Mouse (Mus musculus) midbrain, embryonic 10.5 days (tissue): ENCODE measurements around the gene Gm36245. TPM values are rescaled to one million over a fixed set of nuclear protein-coding genes. Genes with fewer than 3 reads are reported as not detected.
"Not testable (repeated sequence)": the region's sequence is repeated elsewhere in the genome, so short reads cannot be mapped to it uniquely, and the experiment has no call there.

ENCODE experiments used
- DNase-seq: peaks from one replicate; pipeline ENCODE4 v3.0.0-alpha.2; 2017; ENCODE audit warnings: low spot score
- H3K27ac ChIP-seq: fragments of 300-500 bp; sonication (generic); replicated peaks from 2 replicates; pipeline ENCODE4 v1.5.1; 2016; ENCODE audit warnings: mild to moderate bottlenecking
- H3K27me3 ChIP-seq: fragments of 300-500 bp; sonication (generic); 2 replicates; pipeline ENCODE4 v1.6.1; 2016; ENCODE audit warnings: low read depth, mild to moderate bottlenecking; ENCODE audit not compliant: poor library complexity, severe bottlenecking
- H3K36me3 ChIP-seq: fragments of 300-500 bp; sonication (generic); 2 replicates; pipeline ENCODE4 v1.6.1; 2016; ENCODE audit warnings: mild to moderate bottlenecking, moderate library complexity
- H3K4me1 ChIP-seq: fragments of 300-500 bp; sonication (generic); 2 replicates; pipeline ENCODE4 v1.6.1; 2016
- H3K4me3 ChIP-seq: fragments of 300-500 bp; sonication (generic); 2 replicates; pipeline ENCODE4 v1.5.1; 2016; ENCODE audit warnings: mild to moderate bottlenecking, moderate library complexity
- H3K9me3 ChIP-seq: fragments of 300-500 bp; sonication (generic); replicated peaks from 2 replicates; pipeline ENCODE4 v1.6.1; 2016; ENCODE audit warnings: mild to moderate bottlenecking
- WGBS: fragments of 180-500 bp; shearing (Covaris S2); methylation state at CpG from one replicate; pipeline ENCODE4 v1.1.7; 2016; 5-methylcytosine and 5-hydroxymethylcytosine counted together
- polyA plus RNA-seq: library from polyadenylated mRNA; unstranded; fragments of >200 nt; fragmentation: Nextera tagmentation; extraction: Ambion mirVana; gene quantifications from 2 replicates; pipeline ENCODE4 v1.2.1, GENCODE M21; 2016

Gene Gm36245
- polyA plus RNA-seq, 1 experiment from 2014 or later, result not detected

DNA sequence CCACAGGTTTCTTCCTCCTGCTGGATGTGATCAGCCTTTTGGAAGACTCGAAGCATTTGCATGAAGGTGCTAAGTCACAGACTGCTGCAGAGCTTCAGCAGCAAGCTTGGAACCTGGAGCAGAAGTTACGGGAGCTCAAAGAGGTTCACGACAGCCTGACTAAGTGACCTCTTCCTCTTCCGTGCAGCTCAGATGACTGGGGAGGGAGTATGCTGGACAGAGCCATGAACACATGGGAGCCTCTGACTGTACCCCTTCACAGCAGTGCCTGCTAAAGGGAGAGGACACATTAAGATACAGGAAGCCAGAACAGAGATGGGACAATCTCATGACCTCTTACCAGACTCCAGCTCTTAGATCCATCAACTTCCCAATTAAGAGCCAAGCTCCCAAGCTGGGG is 27.4 kb downstream of the Gm36245 start:
- H3K27ac ChIP-seq, H3K9me3 ChIP-seq, DNase-seq, H3K4me3 ChIP-seq, H3K4me1 ChIP-seq, H3K36me3 ChIP-seq, H3K27me3 ChIP-seq: not testable (repeated sequence)
- WGBS, result 87% methylated on average over 4 of the region's 4 CpGs

DNA sequence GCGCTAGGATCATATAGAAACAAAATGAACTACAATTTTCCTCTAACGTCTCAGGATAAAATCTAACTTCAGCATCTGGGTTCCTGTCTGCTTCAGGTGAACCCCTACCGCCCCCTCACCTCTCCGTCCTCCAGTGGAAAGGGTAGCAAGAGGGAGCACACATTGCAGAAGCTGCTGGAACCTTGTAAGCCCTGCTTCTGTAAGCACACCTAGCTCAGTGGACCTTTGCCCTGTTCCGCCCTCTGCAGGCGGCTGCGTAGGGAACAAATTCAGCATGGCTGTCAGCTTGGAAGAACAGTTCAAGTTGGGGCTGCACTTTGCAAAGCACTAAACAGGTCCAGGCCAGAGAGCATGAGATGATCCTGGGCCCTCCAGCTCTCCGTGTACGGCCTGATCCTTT is 29.6 kb downstream of the Gm36245 start:
- not testable (repeated sequence) for DNase-seq, H3K27ac ChIP-seq, H3K27me3 ChIP-seq, H3K36me3 ChIP-seq, H3K4me1 ChIP-seq, H3K9me3 ChIP-seq, H3K4me3 ChIP-seq
- 57% methylated on average over 9 of the region's 9 CpGs for WGBS

DNA sequence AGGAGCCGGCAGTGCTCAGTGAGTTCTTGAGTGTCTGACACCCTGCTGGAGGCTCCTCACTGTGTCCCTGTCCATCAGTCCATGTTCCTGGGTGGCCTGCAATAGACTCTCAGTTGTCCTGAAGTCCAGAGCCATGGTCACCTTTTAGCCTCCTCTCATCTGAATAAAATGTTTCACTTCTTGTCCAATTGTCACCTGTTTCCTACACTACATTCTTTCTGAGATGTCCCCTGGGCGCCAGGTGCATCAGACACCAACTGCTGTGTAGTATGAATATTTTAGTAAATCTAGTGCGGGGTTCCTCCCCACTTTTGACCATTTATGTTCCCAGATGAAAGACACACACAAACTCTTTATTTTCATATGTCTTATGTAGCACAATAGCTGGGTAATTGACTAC is 30.8 kb downstream of the Gm36245 start:
- H3K27ac ChIP-seq, H3K27me3 ChIP-seq, H3K4me3 ChIP-seq, H3K4me1 ChIP-seq, H3K36me3 ChIP-seq, H3K9me3 ChIP-seq, DNase-seq: not testable (repeated sequence)
- WGBS, result 83% methylated on average over 3 of the region's 3 CpGs

DNA sequence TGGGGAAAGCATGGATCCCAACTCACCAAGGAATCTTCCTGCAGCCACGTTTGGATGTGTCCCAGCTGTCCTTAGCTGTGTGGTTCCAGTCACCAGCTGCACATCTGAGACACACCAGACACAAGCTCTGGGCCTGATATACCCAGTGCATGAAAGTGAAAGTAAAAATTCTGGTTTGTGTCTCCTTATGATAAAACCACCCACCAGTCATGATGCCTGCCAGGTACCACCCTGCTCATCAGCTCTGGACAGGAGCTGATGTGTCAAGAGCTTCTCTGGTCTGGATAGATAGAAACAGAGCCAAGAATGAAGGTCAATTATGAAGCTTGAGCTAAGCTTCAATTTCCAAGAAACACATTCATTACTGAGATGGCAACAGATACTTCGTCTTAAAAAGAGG is 44.1 kb downstream of the Gm36245 start, which contains the start of gene Apol11b:
Gene Apol11b (minus strand): TSS at position 111 of the 400 bp plus-strand sequence.
- not testable (repeated sequence) for H3K27me3 ChIP-seq, DNase-seq, H3K36me3 ChIP-seq, H3K4me3 ChIP-seq, H3K9me3 ChIP-seq, H3K27ac ChIP-seq, H3K4me1 ChIP-seq
- WGBS, result 82% methylated on average over 2 of the region's 2 CpGs

DNA sequence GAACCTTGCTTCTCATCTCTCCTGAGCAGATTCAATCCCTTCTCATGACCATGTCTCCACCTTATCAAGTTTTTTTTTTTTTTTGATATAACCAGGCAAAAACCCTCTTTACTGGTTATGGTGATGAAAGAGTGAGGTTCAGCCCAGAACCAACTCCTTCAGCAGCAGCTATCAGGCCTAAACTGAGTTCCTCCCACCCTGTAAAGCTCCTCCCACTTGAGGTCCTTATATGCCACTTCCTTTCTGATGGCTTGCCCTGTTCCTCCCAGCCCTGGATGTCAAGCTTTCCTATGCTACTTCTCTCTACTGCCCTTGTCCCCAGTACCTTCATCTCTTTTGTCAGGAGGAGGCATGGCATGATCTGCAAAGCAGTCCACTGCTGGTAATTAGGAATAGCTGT is 52.1 kb downstream of the Gm36245 start:
- H3K27ac ChIP-seq, H3K36me3 ChIP-seq, DNase-seq, H3K4me1 ChIP-seq, H3K9me3 ChIP-seq, H3K27me3 ChIP-seq, H3K4me3 ChIP-seq: not testable (repeated sequence)

Other genes with a start within 250 kb of the Gm36245 start
- gene Apol7a, start 200.1 kb upstream of the Gm36245 start, polyA plus RNA-seq, result not detected in 2 replicates
- gene Apol9a, start 188.1 kb upstream of the Gm36245 start, polyA plus RNA-seq, result 0.05 TPM in 1 of 2 replicates, not detected in the other
- not detected in 2 replicates for gene Apol7b, start 151.8 kb upstream of the Gm36245 start, polyA plus RNA-seq
- gene Apol10a, start 122.2 kb upstream of the Gm36245 start, polyA plus RNA-seq, result not detected in 2 replicates
- gene Apol11a, start 91.0 kb upstream of the Gm36245 start, polyA plus RNA-seq, result not detected in 2 replicates
- not detected in 2 replicates for gene Apol7c, start 65.9 kb upstream of the Gm36245 start, polyA plus RNA-seq
- gene 1700025B11Rik, start 37.4 kb upstream of the Gm36245 start, polyA plus RNA-seq, result not detected in 2 replicates
- 0.07 TPM in 1 of 2 replicates, not detected in the other for gene Apol10b, start 3.1 kb upstream of the Gm36245 start, polyA plus RNA-seq
- gene Apol11b, start 44.0 kb downstream of the Gm36245 start, polyA plus RNA-seq, result not detected in 2 replicates
- gene Apol7e, start 99.6 kb downstream of the Gm36245 start, polyA plus RNA-seq, result not detected in 2 replicates
- gene Apol9b, start 129.8 kb downstream of the Gm36245 start, polyA plus RNA-seq, result not detected in 2 replicates
- gene Apol8, start 157.7 kb downstream of the Gm36245 start, polyA plus RNA-seq, result 0.07 and 0.12 TPM in 2 replicates
- gene Myh9, start 242.9 kb downstream of the Gm36245 start, polyA plus RNA-seq, result 29.0 and 29.4 TPM in 2 replicates